Mouse (Mus musculus): ENCODE measurements around the gene Wdr18.
A peak's percentile ranks its signal among the peaks of the same experiment; 100 is the strongest.

Wdr18 gene

DNA sequence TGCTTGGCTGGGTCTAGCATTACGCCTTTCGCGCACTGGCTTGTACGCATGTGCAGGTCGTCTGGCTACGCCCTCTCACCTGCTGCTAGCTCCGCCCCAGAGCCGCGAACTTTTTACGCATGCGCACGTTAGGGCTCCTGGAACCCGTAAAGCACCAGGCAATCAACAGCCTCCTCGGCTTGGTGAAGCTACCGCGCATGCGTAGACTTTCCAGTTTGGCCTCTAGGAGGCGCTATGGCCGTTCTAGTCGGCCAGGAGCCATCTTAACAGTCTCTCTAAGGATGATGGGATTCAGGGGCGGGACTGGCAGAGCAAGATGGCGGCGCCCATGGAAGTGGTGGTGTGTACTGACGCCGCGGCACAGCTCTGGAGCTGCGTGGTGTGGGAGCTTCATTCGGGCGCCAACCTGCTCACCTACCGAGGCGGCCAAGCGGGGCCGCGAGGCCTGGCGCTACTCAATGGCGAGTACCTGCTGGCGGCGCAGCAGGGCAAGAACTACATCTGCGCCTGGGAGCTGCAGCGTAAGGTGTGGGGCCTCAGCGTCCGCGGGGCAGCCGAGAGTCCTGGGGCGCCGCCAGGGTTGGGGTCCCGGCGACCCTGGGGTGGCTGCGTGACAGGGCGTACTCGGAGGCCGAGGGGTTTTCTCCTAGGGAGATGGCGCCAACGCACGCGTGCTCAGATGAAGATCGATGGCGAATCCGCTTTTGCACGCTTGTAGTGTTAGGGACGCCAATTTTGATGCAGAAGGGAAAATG, at the start of gene Wdr18:
TSS of gene Wdr18 (plus strand) at position 306 of the 755 bp plus-strand sequence.
- DNase-seq (ENCODE audit: low read depth), result peak; percentile 99

DNA sequence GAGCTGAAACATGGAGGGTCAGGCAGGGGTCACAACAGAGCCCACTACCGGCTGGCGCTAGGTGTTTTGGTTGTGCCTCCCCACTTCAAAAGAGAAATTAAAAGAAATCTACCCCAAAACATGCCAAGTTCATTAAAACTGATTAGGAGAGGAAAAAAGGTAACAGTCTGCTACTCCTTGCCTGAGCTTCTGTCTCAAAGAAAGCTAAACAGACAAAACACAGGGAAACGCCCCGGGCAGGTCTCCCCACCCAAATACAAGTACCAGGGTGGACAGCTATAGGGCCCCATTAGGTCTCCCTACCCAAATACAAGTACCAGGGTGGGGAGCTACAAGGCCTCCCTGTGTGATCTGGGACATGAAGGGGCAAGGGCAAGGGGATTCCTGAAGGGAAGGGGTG, 49.4 kb upstream of the Wdr18 start, which contains the start of gene Gm26602:
TSS of gene Gm26602 (plus strand) at position 301 of the 400 bp plus-strand sequence.
- no peak for DNase-seq (ENCODE audit: low read depth)

DNA sequence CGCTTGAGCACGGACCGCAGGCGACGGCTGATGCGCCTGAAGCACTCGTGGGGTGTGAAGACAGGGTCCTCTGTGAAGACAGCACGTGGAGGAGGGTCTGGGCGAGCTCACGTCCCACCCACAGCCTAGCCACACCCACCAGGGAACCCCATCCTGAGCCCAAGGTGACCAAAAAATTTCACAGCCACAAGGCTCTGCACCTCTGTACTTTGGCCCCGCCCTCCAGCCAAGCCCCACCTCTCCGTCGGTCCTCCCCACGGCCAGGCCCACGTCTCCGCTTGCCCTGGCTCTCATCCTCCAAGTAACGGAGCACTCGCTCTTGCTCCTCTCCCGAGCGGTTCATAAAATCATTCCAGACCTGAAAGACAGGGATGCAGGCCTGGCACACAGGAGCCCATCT, 47.5 kb upstream of the Wdr18 start:
- no peak for DNase-seq (ENCODE audit: low read depth)

DNA sequence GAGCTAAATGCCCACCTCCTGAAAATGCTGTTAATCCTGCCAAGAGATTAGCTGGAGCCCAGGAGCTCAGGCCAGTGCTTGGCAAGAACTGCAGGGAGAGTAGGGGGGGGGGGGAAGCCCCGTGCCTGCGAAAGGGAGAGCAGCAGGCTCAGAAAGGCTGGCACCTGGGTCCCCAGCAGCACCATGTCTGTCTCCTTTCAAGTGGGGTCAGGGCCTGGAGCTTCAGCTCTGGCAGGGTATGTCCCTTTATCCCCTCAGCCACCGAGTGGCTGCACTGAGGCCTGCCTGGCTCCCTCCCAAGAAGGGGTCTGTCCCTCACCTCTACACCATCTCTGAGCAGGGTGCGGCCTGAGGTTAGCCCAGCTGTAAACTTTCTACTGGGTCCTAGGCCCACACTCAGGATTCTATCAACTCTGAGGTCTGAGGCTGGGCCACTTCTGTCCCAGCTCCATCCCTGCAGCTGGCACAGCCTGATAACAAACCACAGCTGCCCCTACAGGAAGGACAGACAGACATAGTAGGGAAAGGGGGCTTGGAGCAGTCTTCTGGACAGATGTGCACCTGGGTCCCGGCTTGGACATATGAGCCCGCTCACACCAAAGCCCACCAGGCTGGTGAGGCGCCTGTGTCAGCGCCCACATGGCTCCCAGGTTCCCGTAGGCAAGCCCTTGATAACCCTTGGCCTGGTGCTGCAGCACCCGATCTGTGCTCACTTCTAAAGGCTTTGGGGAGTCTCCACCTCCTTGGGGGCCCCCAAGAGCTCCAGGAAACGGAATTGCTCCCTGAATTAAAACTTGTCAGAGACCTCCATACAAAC, 45.6 kb upstream of the Wdr18 start:
- peak; percentile 58 for DNase-seq (ENCODE audit: low read depth)

DNA sequence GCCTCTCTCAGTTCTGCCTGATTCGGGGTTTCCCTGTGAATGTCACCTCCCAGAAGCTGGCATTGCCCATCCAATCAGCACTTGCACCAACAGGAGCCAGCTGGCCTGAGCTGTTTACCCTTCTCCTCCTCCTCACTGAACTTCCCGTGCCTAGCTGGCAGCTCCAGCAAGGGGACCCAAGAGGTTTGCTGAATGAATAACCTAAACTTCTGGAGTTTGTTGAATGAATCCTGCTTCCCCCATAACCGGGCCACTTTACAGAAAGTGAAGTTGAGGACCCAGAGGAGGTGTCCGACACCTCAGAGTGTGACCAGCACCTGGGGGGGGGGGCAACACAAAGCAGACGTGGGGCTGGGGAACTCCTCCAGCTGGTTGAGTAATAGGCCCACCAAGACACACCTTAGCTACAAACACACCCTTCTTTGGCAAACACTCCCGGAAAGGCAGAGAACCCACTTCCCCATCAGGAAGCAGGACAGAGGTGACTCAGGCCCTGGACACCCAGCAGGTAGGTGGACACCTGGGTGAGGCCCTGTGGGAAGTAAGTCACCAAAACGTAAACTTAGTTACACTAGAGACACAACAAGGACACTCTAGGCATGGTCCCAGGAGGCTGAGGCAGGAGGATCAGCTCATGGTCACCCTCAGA, 44.9 kb upstream of the Wdr18 start:
- DNase-seq (ENCODE audit: low read depth), result no peak

DNA sequence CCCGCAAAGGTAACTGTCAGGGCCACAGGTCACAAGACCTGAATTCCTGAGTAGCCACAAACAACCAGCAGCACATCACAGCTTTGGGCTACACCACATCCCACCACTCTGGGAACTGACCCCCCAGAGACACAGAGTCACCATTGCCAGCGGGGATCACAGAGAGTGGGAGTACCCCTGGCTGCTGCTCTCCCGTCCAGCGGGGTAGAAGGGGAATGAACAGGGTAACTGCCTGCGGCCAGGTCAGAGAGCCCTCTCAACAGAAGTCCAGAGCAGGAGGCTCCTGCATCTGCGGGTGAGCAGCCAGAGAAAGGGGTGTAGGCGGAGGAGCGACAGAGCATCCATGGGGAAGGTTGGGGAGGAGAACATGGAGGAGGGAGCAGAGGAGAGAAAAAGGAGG, 43.9 kb upstream of the Wdr18 start:
- no peak for DNase-seq (ENCODE audit: low read depth)

DNA sequence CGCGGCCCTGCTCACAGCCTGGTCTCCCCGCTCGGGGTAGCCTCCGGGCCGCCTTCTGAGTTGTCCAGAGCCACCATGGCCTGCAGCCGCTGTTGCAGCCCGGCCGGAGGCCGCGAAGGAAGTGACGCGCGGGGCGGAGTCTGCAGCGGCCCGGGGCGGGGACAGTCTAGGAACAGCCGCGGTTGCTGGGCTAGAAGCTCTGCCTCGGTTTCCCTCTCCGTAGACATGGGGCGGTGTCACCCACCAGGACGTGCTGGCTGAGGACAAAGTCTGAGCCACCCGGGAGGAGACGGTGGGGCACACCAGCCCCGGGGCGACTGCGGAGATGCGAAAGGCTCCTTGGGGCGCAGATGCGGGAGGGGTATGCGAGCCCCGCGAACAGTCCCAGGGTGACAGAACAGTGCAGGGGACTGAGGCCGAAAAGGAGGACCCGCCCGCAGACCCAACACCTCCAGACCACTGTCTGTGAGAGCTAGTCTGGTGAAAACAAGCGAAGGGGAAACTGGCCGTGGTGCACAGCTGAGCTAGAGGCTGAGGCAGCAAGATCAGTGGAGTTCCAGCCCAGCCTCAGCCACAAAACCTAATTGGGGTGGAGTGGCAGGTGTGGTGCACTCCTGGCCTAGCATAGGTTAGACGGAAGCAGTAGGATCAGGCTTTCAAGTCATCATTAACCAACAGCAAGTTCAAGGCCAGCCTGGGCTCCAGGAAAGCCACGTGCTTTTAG, 43.0 kb upstream of the Wdr18 start, which contains the start of gene Kiss1r:
TSS of gene Kiss1r (plus strand) at position 164 of the 724 bp plus-strand sequence.
- peak; percentile 64 for DNase-seq (ENCODE audit: low read depth)

DNA sequence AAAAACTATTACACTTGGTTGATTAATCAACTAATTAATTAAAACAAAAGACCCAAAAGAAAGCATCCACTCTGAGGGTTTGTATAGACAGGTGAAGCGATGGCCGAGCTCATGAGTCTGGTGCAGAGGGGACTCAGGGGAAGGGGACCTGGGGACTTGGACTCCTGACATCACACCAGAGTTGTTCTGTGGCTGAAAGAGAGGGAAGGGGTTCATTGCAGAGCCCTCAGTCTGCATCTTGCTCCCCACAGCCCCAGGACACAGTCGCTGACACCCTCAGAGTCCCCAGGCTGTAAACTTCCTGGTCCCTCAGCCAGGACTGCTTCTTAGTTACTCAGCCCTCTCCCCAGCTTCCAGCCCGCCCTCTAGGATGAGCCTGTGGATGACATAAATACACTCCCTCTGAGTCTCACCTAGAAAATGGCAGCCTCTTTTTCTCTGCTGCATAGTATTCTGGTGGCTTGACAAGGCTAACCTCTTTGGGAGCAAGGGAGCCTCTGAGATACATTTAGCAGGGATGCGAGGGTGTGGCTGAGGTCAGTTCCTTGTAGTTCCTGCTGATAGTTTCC, 42.3 kb upstream of the Wdr18 start:
- DNase-seq (ENCODE audit: low read depth), result no peak

DNA sequence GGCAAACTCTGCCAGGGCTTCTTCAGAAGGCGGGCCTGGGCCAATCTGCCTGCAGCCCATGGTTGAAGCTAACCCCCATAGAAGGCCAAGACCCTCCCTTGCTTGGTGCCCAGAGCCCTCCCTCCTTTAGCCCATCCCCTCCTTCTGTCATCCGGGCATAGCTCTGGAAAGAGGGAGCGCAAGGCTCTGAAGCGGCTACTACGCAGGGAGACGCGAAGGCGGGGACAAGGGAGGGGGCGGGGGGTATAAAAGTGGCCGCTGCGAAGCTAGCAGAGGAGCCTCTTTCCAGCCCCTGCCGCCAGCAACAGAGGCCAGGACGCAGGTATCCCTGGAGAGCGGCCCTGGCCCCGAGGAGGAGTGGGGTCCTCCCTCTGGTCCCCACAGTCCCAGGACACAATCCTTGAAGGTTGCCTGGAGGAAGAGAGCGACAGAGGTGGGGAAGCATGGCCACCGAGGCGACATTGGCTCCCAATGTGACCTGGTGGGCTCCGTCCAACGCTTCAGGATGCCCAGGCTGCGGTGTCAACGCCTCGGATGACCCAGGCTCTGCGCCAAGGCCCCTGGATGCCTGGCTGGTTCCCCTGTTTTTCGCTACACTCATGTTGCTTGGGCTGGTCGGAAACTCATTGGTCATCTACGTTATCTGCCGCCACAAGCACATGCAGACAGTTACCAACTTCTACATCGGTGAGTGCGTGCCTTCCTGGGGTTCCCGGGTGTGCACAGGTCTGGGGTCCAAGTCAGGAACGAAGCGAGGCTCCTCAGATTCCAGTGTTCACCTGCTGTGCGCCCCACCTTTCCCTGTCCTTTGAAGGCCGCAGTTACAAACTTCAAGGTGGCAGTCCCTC, 41.5 kb upstream of the Wdr18 start:
- DNase-seq (ENCODE audit: low read depth), result no peak

DNA sequence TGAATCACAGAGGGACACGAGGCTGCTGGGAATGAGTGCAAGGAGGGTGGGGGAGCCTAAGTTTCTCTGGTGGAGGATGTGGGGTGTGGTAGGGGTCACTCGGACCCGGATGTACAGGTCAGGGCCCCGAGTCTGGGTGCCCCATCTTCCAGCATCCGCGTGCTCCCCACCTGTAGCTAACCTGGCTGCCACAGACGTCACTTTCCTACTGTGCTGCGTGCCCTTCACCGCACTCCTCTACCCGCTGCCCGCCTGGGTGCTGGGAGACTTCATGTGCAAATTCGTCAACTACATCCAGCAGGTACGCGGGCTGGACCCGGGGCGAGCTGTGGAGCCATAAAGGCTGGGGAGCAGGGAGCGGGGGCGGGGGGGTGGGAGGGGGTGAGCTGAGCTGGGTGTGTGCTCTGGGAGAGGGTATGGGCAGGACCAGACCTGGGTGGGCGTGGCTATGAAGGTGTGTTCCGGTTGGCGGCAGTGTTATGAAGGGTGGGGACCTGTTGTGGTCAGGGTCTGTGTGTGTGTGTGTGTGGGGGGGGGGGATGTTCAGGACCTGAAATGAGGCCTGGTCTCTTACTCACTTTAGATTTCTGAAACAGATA, 40.6 kb upstream of the Wdr18 start:
- no peak for DNase-seq (ENCODE audit: low read depth)

DNA sequence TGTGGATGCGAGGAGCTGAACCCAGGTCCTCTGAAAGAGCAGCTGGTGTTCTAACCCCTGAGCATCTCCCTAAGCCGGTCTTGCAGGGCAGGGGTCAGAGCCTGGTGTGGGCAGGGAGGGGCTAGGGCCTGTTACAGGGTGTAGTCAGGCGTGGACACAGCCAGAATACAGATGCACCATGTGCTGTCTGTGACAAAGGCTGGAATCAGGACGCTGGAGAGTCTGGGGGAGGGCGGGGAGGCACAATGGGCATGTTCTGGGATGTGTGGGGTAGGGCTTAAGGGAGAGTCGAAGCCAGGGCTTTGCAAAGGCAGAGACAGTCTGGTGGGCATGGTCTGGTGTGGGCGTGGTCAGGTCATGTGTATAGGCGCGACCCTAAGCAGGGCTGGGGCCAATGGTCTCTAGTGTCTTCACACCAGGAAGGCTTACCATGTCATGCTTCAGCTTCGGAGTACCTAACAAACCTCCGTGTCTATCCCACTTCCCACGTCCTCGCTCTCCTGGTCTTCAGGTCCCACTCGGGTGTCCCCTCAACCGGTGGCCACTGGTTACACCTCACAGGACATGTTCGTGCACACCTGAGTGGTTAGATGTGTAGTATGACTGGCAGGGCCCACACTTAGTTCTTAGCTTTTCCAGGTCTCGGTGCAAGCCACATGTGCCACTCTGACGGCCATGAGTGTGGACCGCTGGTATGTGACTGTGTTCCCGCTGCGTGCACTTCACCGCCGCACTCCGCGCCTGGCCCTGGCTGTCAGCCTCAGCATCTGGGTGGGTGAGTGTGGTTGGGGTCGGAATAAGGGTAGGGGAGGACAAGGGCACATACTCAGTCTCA, 39.7 kb upstream of the Wdr18 start:
- DNase-seq (ENCODE audit: low read depth), result no peak

DNA sequence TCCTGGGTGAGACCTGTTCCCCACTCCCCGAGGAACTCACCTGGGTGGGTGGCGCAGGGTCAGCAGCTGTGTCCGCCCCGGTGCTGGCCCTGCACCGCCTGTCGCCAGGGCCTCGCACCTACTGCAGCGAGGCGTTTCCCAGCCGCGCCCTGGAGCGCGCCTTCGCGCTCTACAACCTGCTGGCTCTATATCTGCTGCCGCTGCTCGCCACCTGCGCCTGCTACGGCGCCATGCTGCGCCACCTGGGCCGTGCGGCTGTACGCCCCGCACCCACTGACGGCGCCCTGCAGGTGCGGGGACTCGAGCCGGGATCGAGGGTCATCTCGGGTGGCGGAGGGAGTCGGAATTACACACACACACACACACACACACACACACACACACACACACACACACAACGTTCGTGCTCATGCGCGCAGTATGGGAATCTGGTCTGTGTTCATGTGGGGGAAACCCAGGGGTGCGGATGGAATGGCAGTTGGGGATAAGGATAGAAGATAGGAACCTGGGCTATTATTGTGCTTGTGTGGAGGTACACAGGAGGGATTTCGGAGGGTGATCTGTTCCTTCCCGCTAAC, 38.9 kb upstream of the Wdr18 start, which contains the start of gene R3hdm4:
TSS of gene R3hdm4 (minus strand) at position 251 of the 578 bp plus-strand sequence.
- no peak for DNase-seq (ENCODE audit: low read depth)

DNA sequence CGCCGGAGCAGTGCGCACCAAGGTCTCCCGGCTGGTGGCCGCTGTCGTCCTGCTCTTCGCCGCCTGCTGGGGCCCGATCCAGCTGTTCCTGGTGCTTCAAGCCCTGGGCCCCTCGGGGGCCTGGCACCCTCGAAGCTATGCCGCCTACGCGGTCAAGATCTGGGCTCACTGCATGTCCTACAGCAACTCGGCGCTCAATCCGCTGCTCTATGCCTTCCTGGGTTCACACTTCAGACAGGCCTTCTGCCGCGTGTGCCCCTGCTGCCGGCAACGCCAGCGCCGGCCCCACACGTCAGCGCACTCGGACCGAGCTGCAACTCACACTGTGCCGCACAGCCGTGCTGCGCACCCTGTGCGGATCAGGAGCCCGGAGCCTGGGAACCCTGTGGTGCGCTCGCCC, 38.4 kb upstream of the Wdr18 start:
- DNase-seq (ENCODE audit: low read depth), result no peak

DNA sequence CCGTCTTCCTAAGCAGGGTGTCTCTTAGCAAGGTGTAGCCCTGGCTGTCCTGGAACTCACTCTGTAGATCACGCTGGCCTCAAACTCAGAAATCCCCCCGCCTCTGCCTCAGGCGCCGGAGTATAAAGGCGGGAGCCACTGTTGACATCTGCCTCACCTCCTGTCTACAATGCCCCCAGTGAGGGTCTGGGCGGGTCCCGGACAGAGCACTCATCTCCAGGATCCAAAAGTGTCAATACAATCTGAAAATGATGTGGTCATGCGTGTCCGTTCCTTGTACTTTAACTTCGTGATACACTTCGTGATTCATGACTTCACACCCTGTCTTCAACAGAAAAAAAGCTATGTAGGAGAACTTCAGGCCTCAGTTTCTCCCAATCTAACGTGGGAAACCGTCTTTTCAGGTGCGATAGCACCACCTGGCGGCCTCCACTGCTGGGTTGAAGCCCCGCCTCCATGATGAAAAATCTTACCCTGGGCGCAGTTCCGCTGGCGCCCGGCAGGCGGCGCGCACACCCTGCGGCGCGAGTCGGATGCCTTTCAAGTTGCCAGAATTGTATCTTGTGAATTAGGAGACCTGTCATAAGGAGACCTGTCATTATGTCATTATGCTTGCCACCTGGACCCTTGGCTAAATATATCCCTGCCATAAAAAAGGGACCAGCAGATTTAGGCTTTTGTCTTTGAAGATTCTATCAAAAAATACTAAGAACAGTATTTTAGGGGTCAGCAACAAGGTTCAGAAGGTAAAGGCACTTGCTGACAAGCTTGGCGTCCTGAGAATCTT, 34.8 kb upstream of the Wdr18 start:
- DNase-seq (ENCODE audit: low read depth), result peak; percentile 79

DNA sequence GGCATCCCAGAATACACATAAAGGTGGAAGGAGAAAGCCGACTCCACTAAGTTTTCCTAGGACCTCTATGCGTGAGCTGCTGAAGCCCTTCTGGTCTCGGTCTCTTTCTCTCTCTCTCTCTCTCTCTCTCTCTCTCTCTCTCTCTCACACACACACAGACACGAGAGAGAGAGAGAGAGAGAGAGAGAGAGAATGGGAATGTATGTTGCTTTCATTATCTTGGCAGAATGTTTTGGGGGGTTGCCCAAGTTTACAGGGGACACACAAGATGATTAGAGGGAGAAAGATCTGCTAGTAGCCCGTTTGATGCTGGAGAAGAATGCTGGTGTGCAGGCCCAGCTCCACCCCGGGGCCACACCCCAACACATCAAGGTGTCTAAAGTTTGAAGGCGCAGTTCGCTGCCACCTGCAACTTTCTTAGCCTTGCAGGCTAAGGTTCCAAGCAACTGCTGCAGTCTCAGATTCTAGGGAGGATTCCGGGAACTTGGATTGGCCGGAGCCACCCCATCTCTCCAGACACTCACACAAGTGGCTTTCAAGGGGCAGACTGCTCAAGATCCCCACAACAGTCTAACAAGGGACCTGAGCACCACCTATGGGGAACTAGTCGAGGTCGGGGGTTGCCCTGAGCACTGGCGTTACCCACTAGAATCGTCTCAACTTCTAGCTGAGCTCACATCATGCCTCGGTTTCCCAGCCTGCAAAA, 34.0 kb upstream of the Wdr18 start:
- no peak for DNase-seq (ENCODE audit: low read depth)

DNA sequence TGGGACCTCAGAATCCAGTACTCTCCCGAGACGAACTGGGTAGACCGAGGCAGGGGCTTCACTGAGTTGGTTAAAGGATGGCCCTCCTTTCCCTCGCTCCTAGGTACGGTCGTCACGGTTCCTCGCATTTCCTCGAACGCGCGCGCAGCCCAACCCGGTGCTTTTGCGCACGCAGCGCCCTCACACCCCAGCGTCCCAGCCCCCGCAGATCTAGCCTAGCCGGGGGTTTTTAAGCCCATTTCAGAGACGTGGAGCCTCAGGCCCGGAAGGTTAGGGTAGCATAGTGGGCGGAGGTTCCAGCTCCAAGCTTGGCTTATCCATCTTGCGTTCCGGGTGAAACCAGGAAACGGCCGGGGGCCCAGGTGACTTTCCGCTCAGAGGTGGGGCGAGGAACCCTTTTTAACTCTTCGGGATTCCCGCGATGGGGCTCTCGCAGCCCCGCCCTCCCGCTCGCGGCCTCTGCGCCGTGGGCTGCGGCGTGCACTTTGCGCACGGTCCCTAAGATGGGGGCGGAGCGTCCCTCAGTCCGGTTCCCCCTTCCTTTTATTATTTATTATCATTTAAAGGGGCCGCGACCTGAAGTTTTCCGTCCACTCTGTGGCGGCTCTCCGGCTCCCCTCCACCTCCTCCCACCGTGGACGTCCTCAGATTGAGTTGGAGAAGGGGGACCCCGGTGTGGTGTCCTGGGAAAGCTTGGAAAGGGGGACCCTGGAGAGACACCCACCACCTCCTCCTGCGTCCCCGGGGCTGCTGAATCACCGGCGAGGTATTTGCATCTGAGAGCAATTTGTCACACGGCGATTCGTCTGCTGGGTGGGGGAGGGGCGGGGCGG, 33.2 kb upstream of the Wdr18 start, which contains the start of gene Arid3a:
TSS of gene Arid3a (plus strand) at position 553 of the 833 bp plus-strand sequence.
- DNase-seq (ENCODE audit: low read depth), result peak; percentile 84

Measured in c-Kit-positive CD71-positive TER-119-negative erythroid progenitor cells, embryonic 14.5 days (primary cell).